Mouse (Mus musculus) frontal cortex, postnatal 14 days (tissue): ENCODE results near the gene Cpeb2.

Experiments
- DNase-seq, 2 experiments: peaks; one replicate each; pipeline ENCODE4 v3.0.0; 2022; ENCODE audit warnings: low spot score in 2 of 2

Gene Cpeb2

GRCm38 (mm10) chr5:43239141-43239835 is 6.3 kb downstream of the Cpeb2 start:
- no peak for DNase-seq

- no peak for DNase-seq
Observed at GRCm38 (mm10) chr5:43240729-43241128, 7.8 kb downstream of the Cpeb2 start.

- no peak for DNase-seq
Observed at GRCm38 (mm10) chr5:43246236-43246635, 13.3 kb downstream of the Cpeb2 start.

GRCm38 (mm10) chr5:43246954-43247353 is 14.0 kb downstream of the Cpeb2 start:
- no peak for DNase-seq

- no peak for DNase-seq
Observed at GRCm38 (mm10) chr5:43248001-43248430, 15.0 kb downstream of the Cpeb2 start.

- no peak for DNase-seq
Observed at GRCm38 (mm10) chr5:43257490-43257889, 24.5 kb downstream of the Cpeb2 start.

GRCm38 (mm10) chr5:43258472-43259142 is 25.6 kb downstream of the Cpeb2 start:
- no peak for DNase-seq

- DNase-seq = no peak
Observed at GRCm38 (mm10) chr5:43261814-43262213, 28.8 kb downstream of the Cpeb2 start.

- DNase-seq = no peak
Observed at GRCm38 (mm10) chr5:43263951-43264350, 31.0 kb downstream of the Cpeb2 start.

GRCm38 (mm10) chr5:43264696-43265095 is 31.7 kb downstream of the Cpeb2 start:
- DNase-seq = no peak

GRCm38 (mm10) chr5:43277982-43278381 is 45.0 kb downstream of the Cpeb2 start:
- DNase-seq = no peak

- DNase-seq = no peak
Observed at GRCm38 (mm10) chr5:43279774-43280173, 46.8 kb downstream of the Cpeb2 start.

- no peak for DNase-seq
Observed at GRCm38 (mm10) chr5:43285756-43286155, 52.8 kb downstream of the Cpeb2 start.

- no peak for DNase-seq
Observed at GRCm38 (mm10) chr5:43289752-43290446, 56.9 kb downstream of the Cpeb2 start.

- no peak for DNase-seq
Observed at GRCm38 (mm10) chr5:43293136-43293535, 60.2 kb downstream of the Cpeb2 start.

GRCm38 (mm10) chr5:43297459-43297858 is 64.5 kb downstream of the Cpeb2 start:
- no peak for DNase-seq

GRCm38 (mm10) chr5:43298975-43299374 is 66.0 kb downstream of the Cpeb2 start:
- DNase-seq = no peak

GRCm38 (mm10) chr5:43300076-43300475 is 67.1 kb downstream of the Cpeb2 start:
- DNase-seq = no peak

GRCm38 (mm10) chr5:43300979-43301378 is 68.0 kb downstream of the Cpeb2 start:
- DNase-seq = no peak

- no peak for DNase-seq
Observed at GRCm38 (mm10) chr5:43303504-43303903, 70.5 kb downstream of the Cpeb2 start.

- DNase-seq = no peak
Observed at GRCm38 (mm10) chr5:43305449-43305848, 72.5 kb downstream of the Cpeb2 start.

GRCm38 (mm10) chr5:43309961-43310360 is 77.0 kb downstream of the Cpeb2 start:
- DNase-seq = no peak
